Mouse (Mus musculus) heart, adult 18-20 months (tissue): ENCODE data around the gene Akip1. TPM values are rescaled to one million over a fixed set of nuclear protein-coding genes. Genes with fewer than 3 reads are reported as not detected.

Experiments used
- total RNA-seq, 2 experiments: library from RNA; stranded (reverse); gene quantifications; 2 replicates each; pipeline ENCODE4 v1.2.3; 2021

The Akip1 gene
- total RNA-seq, 2 experiments from 2014 or later = 13.5 to 14.7 TPM

Other genes starting within 250 kb of the Akip1 start
- under 1 TPM; 0.07 to 0.23 TPM for gene Trim66, start 195.6 kb upstream of the Akip1 start, total RNA-seq
- gene Rpl27a, start 184.5 kb upstream of the Akip1 start, total RNA-seq = 10 to 100 TPM; 93.0 to 99.0 TPM
- 10 to 100 TPM; 19.3 to 27.9 TPM for gene St5, start 85 bp upstream of the Akip1 start, total RNA-seq
- under 1 TPM in 1 of 2 experiments, not detected in 1; 0.64 TPM for gene BC051019, start 20.2 kb downstream of the Akip1 start, total RNA-seq
- gene Ascl3, start 28.0 kb downstream of the Akip1 start, total RNA-seq = not detected
- 10 to 100 TPM; 29.2 to 31.1 TPM for gene Tmem9b, start 49.2 kb downstream of the Akip1 start, total RNA-seq
- gene Nrip3, start 78.3 kb downstream of the Akip1 start, total RNA-seq = under 1 TPM; 0.20 to 0.21 TPM
- gene Scube2, start 162.0 kb downstream of the Akip1 start, total RNA-seq = 10 to 100 TPM; 24.1 to 32.0 TPM